Mouse (Mus musculus) embryonic facial prominence, embryonic 12.5 days (tissue): ENCODE measurements around the gene Gdpd5. TPM values are rescaled to one million over a fixed set of nuclear protein-coding genes. Genes with fewer than 3 reads are reported as not detected.
"Not testable (repeated sequence)": the region's sequence is repeated elsewhere in the genome, so short reads cannot be mapped to it uniquely, and the experiment has no call there.

Source experiments
- ATAC-seq: fragments of 200-750 bp; cut with Nextera tagmentation; 2 replicates; pipeline ENCODE4 v1.8.0; 2017; ENCODE audit not compliant: insufficient number of reproducible peaks, insufficient read depth, low FRiP score, low TSS enrichment
- H3K27ac ChIP-seq: fragments of 300-500 bp; sonication (generic); 2 replicates; pipeline ENCODE4 v1.5.1; 2016; ENCODE audit warnings: mild to moderate bottlenecking
- H3K27me3 ChIP-seq: fragments of 300-500 bp; sonication (generic); 2 replicates; pipeline ENCODE4 v1.6.1; 2016; ENCODE audit warnings: mild to moderate bottlenecking, moderate library complexity
- H3K36me3 ChIP-seq: fragments of 300-500 bp; sonication (generic); 2 replicates; pipeline ENCODE4 v1.6.1; 2016; ENCODE audit warnings: mild to moderate bottlenecking
- H3K4me1 ChIP-seq: fragments of 300-500 bp; sonication (generic); 2 replicates; pipeline ENCODE4 v1.6.1; 2016
- H3K4me2 ChIP-seq: fragments of 300-500 bp; sonication (generic); replicated peaks from 2 replicates; pipeline ENCODE4 v1.6.1; 2016; ENCODE audit warnings: mild to moderate bottlenecking, moderate library complexity
- H3K4me3 ChIP-seq: fragments of 300-500 bp; sonication (generic); 2 replicates; pipeline ENCODE4 v1.5.1; 2016; ENCODE audit warnings: mild to moderate bottlenecking
- H3K9ac ChIP-seq: fragments of 300-500 bp; sonication (generic); 2 replicates; pipeline ENCODE4 v1.6.1; 2016; ENCODE audit warnings: mild to moderate bottlenecking, moderate library complexity
- H3K9me3 ChIP-seq: fragments of 300-500 bp; sonication (generic); 2 replicates; pipeline ENCODE4 v1.6.1; 2016; ENCODE audit warnings: mild to moderate bottlenecking, moderate library complexity
- WGBS: fragments of 180-500 bp; shearing (Covaris S2); methylation state at CpG from one replicate; pipeline ENCODE4 v1.1.7; 2016; 5-methylcytosine and 5-hydroxymethylcytosine counted together
- polyA plus RNA-seq: library from polyadenylated mRNA; unstranded; fragments of >200 nt; fragmentation: Nextera tagmentation; extraction: Ambion mirVana; gene quantifications from 2 replicates; pipeline ENCODE4 v1.2.1, GENCODE M21; 2016

Gene Gdpd5
- polyA plus RNA-seq, 1 experiment from 2014 or later, result 20.3 TPM

- Histone ChIP-seq H3K4me2 (peak overlapping the region; percentile 41), H3K27ac (no peak overlapping the region), H3K36me3 (peaks cover 34% of the 10 kb centered on the region), H3K9me3 (no peaks in the 10 kb centered on the region), H3K4me1 (peaks cover 23% of the 10 kb centered on the region), H3K9ac (no peak overlapping the region), H3K4me3 (peak overlapping the region; percentile 72), H3K27me3 (no peaks in the 10 kb centered on the region)
- ATAC-seq, result no peak
- WGBS, result 47% methylated on average over 8 of the region's 8 CpGs
Measured at GRCm38 (mm10) chr7:99483924-99484319, 102.7 kb downstream of the Gdpd5 start.

GRCm38 (mm10) chr7:99484679-99485078 lies 103.5 kb downstream of the Gdpd5 start:
- ATAC-seq, result no peak

GRCm38 (mm10) chr7:99489708-99490107 lies 108.5 kb downstream of the Gdpd5 start:
- WGBS, result 81% methylated on average over 5 of the region's 5 CpGs
- no peak for ATAC-seq
- H3K27me3 ChIP-seq, result no peaks in the 10 kb centered on the region

More at GRCm38 (mm10) chr7:99484679-99485078, 103.5 kb downstream of the Gdpd5 start:
- WGBS, result 91% methylated on average over 1 of the region's 1 CpGs
- no peaks in the 10 kb centered on the region for H3K27me3 ChIP-seq
- no peak overlapping the region for H3K9ac ChIP-seq
- peaks cover 23% of the 10 kb centered on the region for H3K4me1 ChIP-seq
- H3K36me3 ChIP-seq, result peaks cover 27% of the 10 kb centered on the region
- H3K27ac ChIP-seq, result no peak overlapping the region
- no peak overlapping the region for H3K4me3 ChIP-seq
- no peaks in the 10 kb centered on the region for H3K9me3 ChIP-seq
- H3K4me2 ChIP-seq, result no peak overlapping the region

GRCm38 (mm10) chr7:99499128-99499527 lies 117.9 kb downstream of the Gdpd5 start:
- no peak overlapping the region for H3K9ac ChIP-seq
- H3K4me1 ChIP-seq, result no peaks in the 10 kb centered on the region
- no peaks in the 10 kb centered on the region for H3K9me3 ChIP-seq
- WGBS, result 67% methylated on average over 1 of the region's 1 CpGs
- H3K4me2 ChIP-seq, result no peak overlapping the region
- H3K4me3 ChIP-seq, result no peak overlapping the region
- H3K27me3 ChIP-seq, result no peaks in the 10 kb centered on the region
- no peak for ATAC-seq
- no peaks in the 10 kb centered on the region for H3K36me3 ChIP-seq
- H3K27ac ChIP-seq, result no peak overlapping the region

More at GRCm38 (mm10) chr7:99489708-99490107, 108.5 kb downstream of the Gdpd5 start:
- Histone ChIP-seq H3K4me2 (no peak overlapping the region), H3K9ac (no peak overlapping the region), H3K4me3 (no peak overlapping the region), H3K4me1 (no peaks in the 10 kb centered on the region), H3K9me3 (no peaks in the 10 kb centered on the region), H3K36me3 (no peaks in the 10 kb centered on the region), H3K27ac (no peak overlapping the region)

GRCm38 (mm10) chr7:99500201-99500600 lies 119.0 kb downstream of the Gdpd5 start:
- WGBS, result 4% methylated on average over 8 of the region's 8 CpGs
- no peak for ATAC-seq

GRCm38 (mm10) chr7:99500655-99501054 lies 119.4 kb downstream of the Gdpd5 start:
- WGBS, result 26% methylated on average over 5 of the region's 5 CpGs
- no peak overlapping the region for H3K4me3 ChIP-seq
- no peaks in the 10 kb centered on the region for H3K27me3 ChIP-seq
- H3K4me2 ChIP-seq, result no peak overlapping the region
- H3K9ac ChIP-seq, result no peak overlapping the region
- no peaks in the 10 kb centered on the region for H3K4me1 ChIP-seq
- no peaks in the 10 kb centered on the region for H3K36me3 ChIP-seq
- no peaks in the 10 kb centered on the region for H3K9me3 ChIP-seq
- H3K27ac ChIP-seq, result no peak overlapping the region
- ATAC-seq, result no peak

More at GRCm38 (mm10) chr7:99500201-99500600, 119.0 kb downstream of the Gdpd5 start:
- Histone ChIP-seq H3K4me1 (no peaks in the 10 kb centered on the region), H3K9ac (no peak overlapping the region), H3K36me3 (no peaks in the 10 kb centered on the region), H3K9me3 (no peaks in the 10 kb centered on the region), H3K27ac (no peak overlapping the region), H3K4me3 (no peak overlapping the region), H3K27me3 (no peaks in the 10 kb centered on the region), H3K4me2 (no peak overlapping the region)

- Histone ChIP-seq H3K27me3 (no peaks in the 10 kb centered on the region), H3K36me3 (no peaks in the 10 kb centered on the region), H3K4me2 (no peak overlapping the region), H3K27ac (no peak overlapping the region), H3K9ac (no peak overlapping the region), H3K4me1 (no peaks in the 10 kb centered on the region), H3K9me3 (no peaks in the 10 kb centered on the region), H3K4me3 (no peak overlapping the region)
- ATAC-seq, result no peak
- WGBS, result 38% methylated on average over 1 of the region's 1 CpGs
Measured at GRCm38 (mm10) chr7:99501148-99501547, 119.9 kb downstream of the Gdpd5 start.

GRCm38 (mm10) chr7:99504556-99504955 lies 123.3 kb downstream of the Gdpd5 start:
- no peaks in the 10 kb centered on the region for H3K36me3 ChIP-seq
- no peaks in the 10 kb centered on the region for H3K9me3 ChIP-seq
- H3K9ac ChIP-seq, result no peak overlapping the region
- H3K4me3 ChIP-seq, result no peak overlapping the region
- no peak for ATAC-seq
- H3K4me2 ChIP-seq, result no peak overlapping the region
- H3K27me3 ChIP-seq, result no peaks in the 10 kb centered on the region
- H3K4me1 ChIP-seq, result no peaks in the 10 kb centered on the region
- H3K27ac ChIP-seq, result no peak overlapping the region

GRCm38 (mm10) chr7:99508187-99508586 lies 127.0 kb downstream of the Gdpd5 start:
- WGBS, result 27% methylated on average over 2 of the region's 2 CpGs
- H3K27me3 ChIP-seq, ATAC-seq, H3K9ac ChIP-seq, H3K36me3 ChIP-seq, H3K4me1 ChIP-seq, H3K4me2 ChIP-seq, H3K9me3 ChIP-seq, H3K4me3 ChIP-seq, H3K27ac ChIP-seq: not testable (repeated sequence)

- no peak overlapping the region for H3K27ac ChIP-seq
- no peaks in the 10 kb centered on the region for H3K36me3 ChIP-seq
- no peak for ATAC-seq
- H3K27me3 ChIP-seq, result no peaks in the 10 kb centered on the region
- no peaks in the 10 kb centered on the region for H3K9me3 ChIP-seq
- H3K4me1 ChIP-seq, result 0 out of 2 replicates have a peak, but pooled peaks cover 4% of the 10 kb centered on the region
- H3K4me2 ChIP-seq, result no peak overlapping the region; the same call in 1 of the 2 replicates
- WGBS, result 11% methylated on average over 8 of the region's 8 CpGs
- no peak overlapping the region for H3K4me3 ChIP-seq
- no peak overlapping the region for H3K9ac ChIP-seq
Measured at GRCm38 (mm10) chr7:99510087-99510501, 128.9 kb downstream of the Gdpd5 start.

Other genes starting within 250 kb of the Gdpd5 start
- 17.6 and 20.2 TPM in 2 replicates for gene Uvrag, start 240.3 kb upstream of the Gdpd5 start, polyA plus RNA-seq
- 14.4 and 14.7 TPM in 2 replicates for gene Dgat2, start 198.7 kb upstream of the Gdpd5 start, polyA plus RNA-seq
- 4.9 and 5.3 TPM in 2 replicates for gene Mogat2, start 142.8 kb upstream of the Gdpd5 start, polyA plus RNA-seq
- 12.6 and 13.0 TPM in 2 replicates for gene Map6, start 114.0 kb upstream of the Gdpd5 start, polyA plus RNA-seq
- gene Serpinh1, start 28.2 kb upstream of the Gdpd5 start, polyA plus RNA-seq, result 1,388 and 1,403 TPM in 2 replicates
- gene Klhl35, start 84.6 kb downstream of the Gdpd5 start, polyA plus RNA-seq, result 2.1 and 2.7 TPM in 2 replicates
- gene Rps3, start 102.3 kb downstream of the Gdpd5 start, polyA plus RNA-seq, result 695 and 699 TPM in 2 replicates
- 8.5 and 8.8 TPM in 2 replicates for gene Arrb1, start 154.1 kb downstream of the Gdpd5 start, polyA plus RNA-seq
- gene Tpbgl, start 245.7 kb downstream of the Gdpd5 start, polyA plus RNA-seq, result 0.93 and 1.5 TPM in 2 replicates